Mouse (Mus musculus): ENCODE measurements around the gene Nr2f6. TPM values are rescaled to one million over a fixed set of nuclear protein-coding genes. Genes with fewer than 3 reads are reported as not detected.

Gene Nr2f6
- total RNA-seq, 2 experiments from 2014 or later: 48.5 to 52.3 TPM

DNA sequence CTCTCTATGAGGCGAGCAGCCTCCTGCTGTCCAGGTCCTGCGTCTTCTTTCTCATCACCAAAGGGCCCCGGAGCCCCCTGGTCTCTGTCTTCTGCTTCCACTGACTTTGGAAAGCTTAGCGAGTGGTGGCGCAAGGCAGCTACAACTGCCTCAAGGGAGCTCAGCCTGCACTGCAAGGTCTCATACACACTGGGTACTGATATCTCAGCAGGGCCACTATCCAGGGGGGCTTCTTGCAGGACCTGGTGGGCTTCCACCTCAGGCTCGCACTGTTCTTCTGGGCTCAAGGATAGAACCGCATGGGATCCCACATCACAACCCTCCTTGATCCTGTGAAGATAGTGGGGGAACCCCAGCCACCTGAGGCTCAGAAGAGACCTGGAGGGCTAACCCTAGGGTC, 12.7 kb upstream of the Nr2f6 start:
- intact Hi-C loops (cut with DNase I): no loop called here
- no peak for DNase-seq

- intact Hi-C loops (cut with DNase I): no loop called here
- DNase-seq: no peak
Measured at GRCm38 (mm10) chr8:71392871-71393270, 11.1 kb upstream of the Nr2f6 start.

GRCm38 (mm10) chr8:71392391-71392790, 10.6 kb upstream of the Nr2f6 start:
- intact Hi-C loops (cut with DNase I): no loop called here
- no peak for DNase-seq

- DNase-seq: no peak
- intact Hi-C loops (cut with DNase I): no loop called here
Measured at GRCm38 (mm10) chr8:71391696-71392095, 9.9 kb upstream of the Nr2f6 start.

DNA sequence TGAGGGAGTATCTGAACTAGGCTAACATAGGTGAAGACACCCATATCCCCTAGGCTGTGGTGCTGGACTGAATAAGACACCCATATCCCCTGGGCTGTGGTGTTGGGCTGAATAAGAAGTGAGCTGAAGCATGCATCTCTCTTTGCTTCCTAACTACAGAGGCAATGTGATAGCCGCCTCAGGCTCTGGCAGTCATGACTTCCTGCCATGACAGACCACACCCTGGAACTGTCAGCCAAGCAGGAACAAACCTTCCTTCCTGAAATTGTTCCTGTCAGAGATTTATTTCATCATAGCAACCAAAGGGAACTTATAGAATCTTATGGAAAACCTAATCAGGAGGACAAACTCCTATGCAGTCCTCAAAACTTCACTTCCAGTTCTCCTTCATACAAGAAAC, 6.5 kb upstream of the Nr2f6 start:
- no peak for DNase-seq
- intact Hi-C loops (cut with DNase I): no loop called here

- no peak for DNase-seq
- intact Hi-C loops (cut with DNase I): no loop called here
Measured at GRCm38 (mm10) chr8:71385212-71385835, 3.6 kb upstream of the Nr2f6 start.

DNA sequence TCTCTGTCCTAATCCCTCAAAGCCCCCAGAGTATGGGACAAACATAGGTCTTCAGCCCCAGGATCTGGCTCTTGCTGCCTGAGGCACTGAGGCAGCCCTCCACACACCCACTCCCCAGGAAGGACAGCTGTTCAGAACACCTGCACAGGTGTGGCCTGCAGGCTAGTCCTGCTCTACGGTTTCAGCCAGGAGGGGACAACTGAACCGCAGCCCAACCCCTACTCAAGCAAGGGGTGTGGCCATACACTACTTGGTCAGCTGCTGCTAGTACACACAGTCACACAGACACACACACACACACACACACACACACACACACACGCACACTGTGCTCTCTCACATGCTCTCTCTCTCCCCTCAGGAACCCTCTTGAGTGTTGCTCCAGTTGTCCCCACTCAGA, 2.1 kb upstream of the Nr2f6 start:
- intact Hi-C loops (cut with DNase I): loop anchor here (5.0 kb wide), 1 partner anchor 78 kb away; the partner anchor contains the start of genes Abhd8 and Mrpl34
- DNase-seq: no peak

GRCm38 (mm10) chr8:71383396-71383795, 1.6 kb upstream of the Nr2f6 start:
- intact Hi-C loops (cut with DNase I): loop anchor here (5.0 kb wide), 1 partner anchor 79 kb away; the partner anchor contains the start of genes Abhd8 and Mrpl34
- no peak for DNase-seq

DNA sequence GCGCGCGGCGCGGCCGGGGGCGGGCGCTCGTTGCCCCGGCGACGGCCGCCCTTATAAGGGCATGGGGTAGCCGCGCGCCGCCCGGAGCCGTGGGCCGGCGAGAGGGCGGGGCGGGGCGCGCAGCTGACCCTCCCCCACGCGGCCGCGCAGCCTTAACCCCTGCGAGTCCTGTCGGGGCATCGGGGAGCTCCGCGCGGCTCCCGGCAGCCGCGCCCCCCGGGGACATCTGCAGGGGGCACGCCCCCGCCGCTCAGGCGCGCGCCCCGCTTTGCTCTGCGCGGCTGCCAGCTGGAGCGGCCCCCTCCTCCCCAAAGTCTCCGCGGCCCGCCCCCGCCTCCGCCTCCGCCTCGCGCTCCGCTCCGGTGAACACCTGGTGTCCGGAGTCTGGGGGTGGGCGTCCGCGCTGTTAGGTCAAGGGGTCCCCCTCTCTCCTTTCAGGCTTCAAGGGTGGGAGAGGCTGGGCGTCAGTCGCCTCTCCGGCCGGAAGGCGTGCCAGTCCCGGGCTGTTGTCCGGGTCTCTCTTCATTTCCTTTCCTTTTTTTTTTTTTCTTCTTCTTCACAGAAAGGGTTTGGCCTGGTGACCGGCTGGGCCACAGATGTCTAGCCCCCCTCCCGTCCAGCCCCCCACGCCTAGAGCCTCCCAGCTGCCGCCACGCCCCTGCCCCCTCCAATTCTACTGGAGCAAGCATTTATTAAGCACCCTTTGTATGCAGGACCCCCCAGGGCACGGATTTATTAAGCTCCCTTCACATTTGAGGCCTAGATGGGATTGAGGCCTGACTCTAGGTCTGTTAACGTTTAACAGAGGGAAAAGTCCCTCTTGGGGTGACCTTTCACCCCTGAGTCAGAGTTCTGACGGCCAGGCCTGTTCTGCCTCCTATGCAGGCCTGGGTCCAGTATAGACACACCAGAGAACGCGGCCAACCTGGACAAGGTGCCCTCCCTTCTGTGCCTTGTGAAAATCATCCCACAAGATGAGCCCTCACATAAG, 506 bp upstream of the Nr2f6 start:
- peak; percentile 92 to 94 for DNase-seq
- intact Hi-C loops (cut with DNase I): loop anchor here (5.0 kb wide), 1 partner anchor 80 kb away; the partner anchor contains the start of genes Abhd8 and Mrpl34

DNA sequence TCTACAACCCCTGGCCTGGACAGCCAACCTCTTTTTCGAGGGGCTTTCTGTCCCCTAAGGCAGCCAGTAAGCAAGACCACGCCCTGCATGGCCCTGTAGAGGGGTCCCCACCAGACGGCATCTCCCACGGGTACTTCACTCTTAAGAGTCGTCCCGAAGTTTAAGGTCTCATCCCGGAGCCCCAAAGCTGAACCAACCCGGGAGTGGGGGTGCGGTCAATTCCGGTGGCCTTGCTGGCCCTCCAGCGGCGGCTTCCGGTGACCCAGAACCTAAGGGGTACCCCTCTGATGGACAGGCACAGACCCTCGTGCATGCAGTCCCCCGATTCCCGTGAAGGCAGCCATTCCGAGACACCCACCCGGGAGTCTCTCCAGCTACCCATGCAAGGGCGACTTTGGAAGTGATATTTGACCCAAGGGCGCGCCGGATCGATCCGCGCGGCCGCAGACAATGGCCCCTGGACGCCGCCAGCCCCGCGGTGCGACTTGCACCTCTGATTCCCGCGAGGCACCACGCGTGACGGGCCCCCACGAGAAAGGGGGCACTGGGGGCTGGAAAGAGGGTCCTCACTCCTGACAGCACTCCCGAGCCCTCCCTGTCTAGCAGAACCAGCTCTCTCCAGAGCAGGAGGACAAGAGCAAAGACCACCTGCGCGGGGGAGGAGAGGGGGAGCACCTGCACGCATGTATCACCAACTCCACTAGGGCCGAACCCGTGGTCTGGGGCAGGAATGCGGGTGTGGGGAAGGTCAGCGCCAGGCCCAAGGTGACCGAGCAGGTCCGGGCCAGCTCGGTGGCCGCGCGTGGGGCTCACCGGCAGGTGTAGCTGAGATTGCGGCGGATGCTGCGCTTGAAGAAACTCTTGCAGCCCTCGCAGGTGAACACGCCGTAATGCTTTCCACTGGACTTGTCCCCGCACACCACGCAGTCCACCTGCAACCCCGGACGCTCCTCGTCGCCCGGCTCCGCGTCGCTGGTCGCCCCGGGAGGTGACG, 1.3 kb downstream of the Nr2f6 start:
- intact Hi-C loops (cut with DNase I): loop anchor here (5.0 kb wide), 1 partner anchor 82 kb away; the partner anchor contains the start of genes Abhd8 and Mrpl34
- peak; percentile 37 to 55 for DNase-seq

DNA sequence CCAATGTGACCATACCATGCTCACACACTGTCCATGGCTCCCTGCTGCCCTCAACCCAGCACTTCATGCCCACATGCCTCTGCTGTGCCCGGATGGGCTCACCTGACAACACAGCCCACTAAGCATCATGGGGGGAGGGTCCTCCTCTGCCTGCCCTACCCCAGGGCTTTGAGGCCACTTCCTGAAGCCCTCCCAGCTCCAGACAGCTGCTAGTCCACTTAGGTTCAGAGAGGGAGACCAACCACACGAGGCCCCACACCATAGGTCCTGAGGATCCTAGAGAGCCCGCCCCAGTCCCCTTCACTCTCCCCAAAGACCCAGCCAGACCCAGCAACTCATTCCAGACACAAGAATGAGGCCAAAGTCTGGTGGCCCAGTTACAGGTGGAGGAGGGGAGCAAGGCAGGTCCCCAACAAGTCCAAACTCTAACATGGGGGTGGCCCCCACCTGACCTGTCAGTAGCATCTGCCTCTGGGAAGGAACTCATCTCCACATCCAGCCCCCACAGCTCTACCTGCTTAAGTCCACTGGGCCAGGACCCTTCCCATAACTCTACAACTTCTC, 2.2 kb downstream of the Nr2f6 start:
- no peak for DNase-seq
- intact Hi-C loops (cut with DNase I): loop anchor here (5.0 kb wide), 1 partner anchor 83 kb away; the partner anchor contains the start of genes Abhd8 and Mrpl34

DNA sequence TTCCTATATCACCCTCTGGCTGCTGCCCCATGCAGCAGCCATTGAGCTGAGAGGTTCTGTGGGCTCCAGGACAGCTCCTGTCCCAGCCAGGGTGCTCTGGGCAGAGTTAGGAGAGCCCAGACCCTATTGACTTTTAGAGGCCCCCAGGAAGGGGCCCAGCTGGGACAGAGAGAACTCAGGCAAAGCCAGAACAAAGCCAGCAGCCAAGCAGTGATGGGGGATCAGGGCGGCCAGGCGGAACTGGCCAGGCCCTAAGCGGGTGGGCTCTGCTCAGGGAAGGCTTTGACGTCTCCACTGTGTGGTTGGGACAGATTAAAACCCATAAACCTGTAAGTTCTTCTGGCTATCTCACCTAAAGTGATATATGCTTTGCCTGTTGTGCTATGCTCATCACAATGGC, 2.8 kb downstream of the Nr2f6 start:
- intact Hi-C loops (cut with DNase I): no loop called here
- no peak for DNase-seq

DNA sequence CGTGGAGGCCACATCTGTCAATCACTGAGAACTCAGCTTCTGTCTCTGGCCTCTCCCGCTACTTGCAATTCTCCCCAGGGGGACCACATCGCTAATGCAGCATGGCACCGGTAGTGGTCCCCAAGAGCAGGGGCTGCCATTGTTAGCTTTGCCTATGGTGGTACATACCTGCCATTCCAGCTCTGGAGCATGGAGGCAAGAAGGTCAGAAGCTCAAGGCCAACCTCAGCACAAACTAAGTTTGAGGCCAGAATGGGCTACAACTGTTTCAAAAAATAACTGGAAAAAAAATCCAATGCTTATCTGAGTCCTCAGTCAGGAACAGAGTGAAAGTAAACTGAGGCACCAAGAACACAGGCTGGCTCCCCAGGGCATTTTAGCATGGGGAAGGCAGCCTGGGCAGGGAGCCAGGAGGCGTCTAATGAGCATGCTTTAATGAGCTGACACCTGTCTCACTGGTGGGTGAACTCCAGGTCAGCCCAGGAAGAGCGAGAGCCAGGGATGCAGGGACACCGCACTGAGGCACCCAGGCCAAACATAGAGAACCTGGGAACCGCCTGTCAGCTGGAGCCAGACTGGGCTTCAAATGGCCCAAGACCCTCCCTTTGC, 5.2 kb downstream of the Nr2f6 start:
- no peak for DNase-seq
- intact Hi-C loops (cut with DNase I): no loop called here

DNA sequence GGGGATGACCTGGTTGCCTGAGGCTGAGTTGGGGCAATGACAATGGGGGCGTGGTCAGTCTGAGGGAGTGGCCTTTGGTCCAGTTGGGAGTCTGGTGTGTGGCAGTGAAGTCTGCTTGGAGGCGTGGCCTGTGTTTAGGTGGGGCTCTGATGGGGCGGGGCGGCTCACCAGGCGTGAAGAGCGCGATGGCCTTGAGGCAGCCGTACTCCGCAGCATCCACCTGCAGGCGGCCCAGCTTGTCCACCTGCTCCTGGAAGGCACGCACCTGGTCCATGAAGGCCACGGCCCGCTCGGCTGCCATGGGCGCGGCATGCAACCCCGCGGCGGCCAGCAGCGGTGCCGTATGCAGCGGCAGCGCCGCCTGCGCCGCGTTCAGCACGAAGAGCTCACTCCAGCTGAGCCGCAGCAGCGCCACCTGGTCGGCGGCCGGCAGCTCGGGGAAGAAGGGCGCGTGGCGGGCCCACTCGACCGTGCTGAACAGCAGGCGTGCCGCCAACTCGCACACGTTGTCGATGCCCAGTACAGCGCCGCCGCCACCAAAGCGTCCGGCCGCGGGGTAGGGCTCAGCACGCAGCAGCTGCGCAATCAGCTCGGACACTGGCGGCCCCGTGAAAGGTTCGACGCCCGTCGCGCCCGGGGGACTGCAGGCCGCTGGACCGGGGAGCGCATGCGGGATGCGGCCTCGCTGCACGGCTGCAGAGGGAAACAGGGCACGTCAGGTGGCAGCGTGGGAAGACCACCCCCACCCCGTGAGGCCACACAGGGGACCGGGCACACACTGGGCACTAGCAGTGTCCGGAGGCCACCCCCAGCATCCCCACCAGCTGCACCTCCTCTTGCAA, 6.0 kb downstream of the Nr2f6 start:
- DNase-seq: peak; percentile 57 to 65
- intact Hi-C loops (cut with DNase I): loop anchor here (2.0 kb wide), 1 partner anchor 29 kb away; no protein-coding TSS in a partner anchor

GRCm38 (mm10) chr8:71374616-71375206, 7.0 kb downstream of the Nr2f6 start:
- intact Hi-C loops (cut with DNase I): loop anchor here (2.0 to 5.0 kb wide), 2 partner anchors 30 to 98 kb away; no protein-coding TSS in a partner anchor
- no peak for DNase-seq

DNA sequence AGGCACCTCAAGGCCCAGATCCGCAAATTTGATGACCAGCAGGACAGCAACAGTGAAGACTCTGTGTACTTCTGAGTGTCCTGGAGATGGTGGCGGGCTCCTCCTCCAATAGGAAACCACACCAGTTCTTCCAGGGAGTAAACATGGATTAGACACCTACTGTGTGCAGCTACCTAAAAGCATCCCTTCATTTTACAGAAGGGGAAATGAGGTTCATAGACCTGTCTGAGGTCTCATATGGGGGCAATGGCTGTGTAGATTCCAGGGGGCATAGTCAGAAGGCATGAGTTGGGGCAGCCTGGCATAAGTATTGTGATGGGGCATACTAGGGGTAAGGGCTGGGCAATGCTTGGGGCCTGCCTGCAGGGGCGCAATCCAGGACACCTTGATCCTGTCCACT, 8.8 kb downstream of the Nr2f6 start:
- intact Hi-C loops (cut with DNase I): loop anchor here (5.0 kb wide), 1 partner anchor 99 kb away; no protein-coding TSS in a partner anchor
- DNase-seq: no peak

DNA sequence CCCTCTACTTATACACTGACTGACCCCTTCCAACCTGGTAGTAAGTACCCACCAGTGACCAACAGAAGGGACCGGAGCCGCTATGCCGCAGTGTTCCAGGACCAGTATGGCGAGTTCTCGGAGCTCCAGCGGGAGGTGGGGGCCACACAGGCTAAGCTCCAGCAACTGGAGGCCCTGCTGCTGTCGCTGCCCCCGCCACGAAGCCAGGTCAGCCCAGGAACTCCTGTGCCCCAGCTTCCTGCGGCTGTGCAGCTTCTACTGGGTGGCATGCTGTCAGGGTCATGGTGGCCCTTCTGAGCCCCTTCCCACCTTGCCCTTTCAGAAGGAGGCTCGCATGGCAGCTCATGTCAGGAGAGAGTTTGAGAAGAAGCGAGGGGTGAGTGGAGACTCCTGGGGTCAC, 9.3 kb downstream of the Nr2f6 start:
- intact Hi-C loops (cut with DNase I): loop anchor here (5.0 kb wide), 1 partner anchor 100 kb away; no protein-coding TSS in a partner anchor

More for the DNA sequence above, 9.3 kb downstream of the Nr2f6 start:
- DNase-seq: no peak
